Mouse (Mus musculus): ENCODE results near the gene Prkaca. TPM values are rescaled to one million over a fixed set of nuclear protein-coding genes. Genes with fewer than 3 reads are reported as not detected.

Prkaca gene
- polyA plus RNA-seq, 1 experiment: 57.8 TPM

DNA sequence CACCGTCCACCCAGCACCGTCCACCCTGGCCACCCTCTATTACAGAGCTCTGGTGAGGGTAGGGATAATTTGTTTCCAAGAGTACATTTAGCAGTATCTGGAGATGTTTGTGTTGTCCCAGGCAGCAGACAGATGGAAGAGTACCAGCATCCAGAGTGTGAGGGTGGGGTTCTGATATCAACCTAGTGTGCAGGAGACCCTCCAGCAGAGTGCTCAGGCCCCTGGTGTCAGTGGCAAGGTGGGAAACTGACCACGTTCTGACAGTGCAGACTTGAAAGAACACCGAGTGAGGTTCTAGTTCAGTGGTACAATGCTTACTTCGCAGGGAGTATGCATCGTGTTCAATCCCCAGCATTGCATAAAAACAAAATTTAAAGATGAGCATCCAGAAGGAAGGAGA is 1.1 kb upstream of the Prkaca start:
- Histone ChIP-seq H3K27me3 (ENCODE audit: control insufficient read depth, insufficient read depth, low read length) (no peaks in the 10 kb centered on the region), H3K27ac (ENCODE audit: control insufficient read depth, insufficient read depth, low read length) (no peak overlapping the region)
- 89% methylated on average over 6 of the region's 6 CpGs for WGBS

DNA sequence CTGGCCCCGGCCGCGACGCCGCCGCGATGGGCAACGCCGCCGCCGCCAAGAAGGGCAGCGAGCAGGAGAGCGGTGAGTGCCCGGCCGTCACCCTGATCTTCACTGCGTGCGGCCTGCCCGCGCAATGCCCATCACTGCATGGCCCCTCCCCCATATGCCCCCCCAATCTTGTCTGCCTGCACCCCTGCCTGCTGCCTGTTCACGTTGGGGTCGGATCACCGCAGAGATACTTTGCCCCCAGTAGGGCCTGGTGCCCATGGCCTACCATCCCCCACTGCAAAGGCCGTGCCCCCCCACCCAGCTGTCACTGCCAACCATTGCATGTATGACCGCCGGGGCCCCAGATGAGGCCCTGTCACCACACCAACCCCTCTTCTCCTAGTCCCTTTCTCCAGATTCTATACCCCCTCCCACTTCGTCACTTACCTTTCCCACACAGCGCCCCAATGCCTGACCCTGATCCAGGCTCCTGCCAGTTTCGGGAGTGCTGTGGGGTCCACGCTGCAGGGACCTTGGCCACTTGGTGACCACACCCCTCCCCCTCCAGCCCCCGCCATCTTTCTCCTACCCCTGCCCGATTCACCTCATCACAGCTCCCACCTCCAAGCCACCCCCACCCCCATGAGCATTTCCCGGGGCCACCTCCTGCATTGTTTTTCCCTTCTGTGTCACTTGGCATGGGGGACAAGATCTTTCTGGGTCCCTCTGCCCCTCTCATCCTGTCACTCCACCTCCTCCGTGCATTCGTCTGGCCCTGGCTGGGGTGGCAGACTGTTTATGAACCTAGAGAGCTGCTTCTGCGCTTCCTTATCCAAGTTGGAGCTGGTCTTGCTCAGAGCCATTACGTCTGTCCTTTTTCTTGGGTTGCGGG is 603 bp downstream of the Prkaca start:
- Histone ChIP-seq H3K27ac (ENCODE audit: control insufficient read depth, insufficient read depth, low read length) (no peak overlapping the region), H3K4me1 (replicated peaks; ENCODE audit: control insufficient read depth, insufficient read depth, low read length) (peaks cover 31% of the 10 kb centered on the region), H3K4me3 (ENCODE audit: control insufficient read depth, insufficient read depth, low read length) (peak overlapping the region; percentile 73), H3K27me3 (ENCODE audit: control insufficient read depth, insufficient read depth, low read length) (no peaks in the 10 kb centered on the region), H3K36me3 (ENCODE audit: control insufficient read depth, insufficient read depth, low read length) (no peaks in the 10 kb centered on the region)
- TF ChIP-seq CTCF (IDR thresholded peaks at IDR 0.05; ENCODE audit: borderline replicate concordance, control insufficient read depth, extremely low read depth, insufficient read depth, low read length, poor library complexity) (no peak), POLR2A (IDR thresholded peaks at IDR 0.05; ENCODE audit: control insufficient read depth, extremely low read depth, insufficient read depth, low read length, poor library complexity) (no peak)
- peak; percentile 37 for DNase-seq
- 11% methylated on average over 37 of the region's 37 CpGs for WGBS

More for the DNA sequence above, 1.1 kb upstream of the Prkaca start:
- no peak overlapping the region for H3K4me3 ChIP-seq (ENCODE audit: control insufficient read depth, insufficient read depth, low read length)
- peaks cover 16% of the 10 kb centered on the region for H3K36me3 ChIP-seq (ENCODE audit: control insufficient read depth, insufficient read depth, low read length)
- no peak for TF ChIP-seq CTCF (IDR thresholded peaks at IDR 0.05; ENCODE audit: borderline replicate concordance, control insufficient read depth, extremely low read depth, insufficient read depth, low read length, poor library complexity)
- no peak for TF ChIP-seq POLR2A (IDR thresholded peaks at IDR 0.05; ENCODE audit: control insufficient read depth, extremely low read depth, insufficient read depth, low read length, poor library complexity)
- DNase-seq: no peak
- H3K4me1 ChIP-seq (replicated peaks; ENCODE audit: control insufficient read depth, insufficient read depth, low read length): peaks cover 17% of the 10 kb centered on the region

DNA sequence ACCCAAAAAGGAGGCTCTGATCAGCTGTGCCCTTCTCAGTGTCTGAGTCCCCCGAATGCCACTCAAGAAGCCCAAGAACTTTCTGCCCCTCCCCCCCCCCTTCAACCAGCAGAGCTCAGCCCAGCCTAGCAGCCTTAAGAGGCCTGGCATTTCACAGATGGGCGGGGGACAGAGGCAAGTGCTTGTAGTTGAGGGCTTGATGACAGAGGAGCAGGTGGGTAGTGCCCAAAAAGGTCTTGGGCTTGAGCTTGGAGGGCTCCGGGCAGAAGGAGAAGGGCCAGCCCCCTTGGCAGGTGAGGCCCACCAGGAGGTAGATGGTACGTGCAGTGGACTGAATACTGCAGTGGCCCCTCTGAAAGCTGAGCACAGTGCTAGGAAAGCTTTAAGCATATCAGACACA is 1.7 kb downstream of the Prkaca start:
- Histone ChIP-seq H3K36me3 (ENCODE audit: control insufficient read depth, insufficient read depth, low read length) (no peaks in the 10 kb centered on the region), H3K27me3 (ENCODE audit: control insufficient read depth, insufficient read depth, low read length) (no peaks in the 10 kb centered on the region), H3K27ac (ENCODE audit: control insufficient read depth, insufficient read depth, low read length) (no peak overlapping the region), H3K4me1 (replicated peaks; ENCODE audit: control insufficient read depth, insufficient read depth, low read length) (peaks cover 31% of the 10 kb centered on the region), H3K4me3 (ENCODE audit: control insufficient read depth, insufficient read depth, low read length) (no peak overlapping the region)
- TF ChIP-seq POLR2A (IDR thresholded peaks at IDR 0.05; ENCODE audit: control insufficient read depth, extremely low read depth, insufficient read depth, low read length, poor library complexity) (no peak), CTCF (IDR thresholded peaks at IDR 0.05; ENCODE audit: borderline replicate concordance, control insufficient read depth, extremely low read depth, insufficient read depth, low read length, poor library complexity) (no peak)
- DNase-seq: no peak
- WGBS: 87% methylated on average over 4 of the region's 4 CpGs

DNA sequence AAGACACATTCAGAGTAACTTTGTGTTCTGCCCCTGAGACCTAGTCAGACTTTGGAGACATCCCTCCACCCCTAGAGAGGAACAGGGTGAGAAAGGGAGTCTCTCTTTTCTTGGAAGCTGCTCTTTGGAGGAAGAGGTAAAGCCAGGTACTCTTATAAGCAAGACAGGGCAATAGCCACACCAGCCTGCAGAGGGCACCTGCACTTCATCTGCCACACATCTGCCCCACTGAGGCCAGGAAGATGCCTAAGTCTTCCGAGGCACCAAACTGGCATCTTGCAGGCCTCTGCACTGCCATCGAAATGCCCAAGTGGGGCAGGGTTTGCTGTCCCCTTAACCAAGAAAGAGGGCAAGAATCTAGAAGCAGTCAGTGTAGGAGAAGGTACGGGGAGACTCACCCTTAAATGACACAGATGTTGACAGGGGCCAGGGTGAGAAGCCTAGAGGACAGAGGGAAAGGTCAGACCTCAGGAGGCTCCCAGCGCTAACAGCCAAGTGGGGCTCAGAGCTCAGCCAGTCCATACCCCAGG is 3.4 kb downstream of the Prkaca start:
- 75% methylated on average over 4 of the region's 4 CpGs for WGBS
- DNase-seq: peak; percentile 56
- Histone ChIP-seq H3K27me3 (ENCODE audit: control insufficient read depth, insufficient read depth, low read length) (no peaks in the 10 kb centered on the region), H3K27ac (ENCODE audit: control insufficient read depth, insufficient read depth, low read length) (no peak overlapping the region), H3K4me3 (ENCODE audit: control insufficient read depth, insufficient read depth, low read length) (no peak overlapping the region), H3K4me1 (replicated peaks; ENCODE audit: control insufficient read depth, insufficient read depth, low read length) (peaks cover 31% of the 10 kb centered on the region), H3K36me3 (ENCODE audit: control insufficient read depth, insufficient read depth, low read length) (no peaks in the 10 kb centered on the region)
- TF ChIP-seq CTCF (IDR thresholded peaks at IDR 0.05; ENCODE audit: borderline replicate concordance, control insufficient read depth, extremely low read depth, insufficient read depth, low read length, poor library complexity) (peak; percentile 45; the same call in 1 of the 2 replicates), POLR2A (IDR thresholded peaks at IDR 0.05; ENCODE audit: control insufficient read depth, extremely low read depth, insufficient read depth, low read length, poor library complexity) (no peak)

DNA sequence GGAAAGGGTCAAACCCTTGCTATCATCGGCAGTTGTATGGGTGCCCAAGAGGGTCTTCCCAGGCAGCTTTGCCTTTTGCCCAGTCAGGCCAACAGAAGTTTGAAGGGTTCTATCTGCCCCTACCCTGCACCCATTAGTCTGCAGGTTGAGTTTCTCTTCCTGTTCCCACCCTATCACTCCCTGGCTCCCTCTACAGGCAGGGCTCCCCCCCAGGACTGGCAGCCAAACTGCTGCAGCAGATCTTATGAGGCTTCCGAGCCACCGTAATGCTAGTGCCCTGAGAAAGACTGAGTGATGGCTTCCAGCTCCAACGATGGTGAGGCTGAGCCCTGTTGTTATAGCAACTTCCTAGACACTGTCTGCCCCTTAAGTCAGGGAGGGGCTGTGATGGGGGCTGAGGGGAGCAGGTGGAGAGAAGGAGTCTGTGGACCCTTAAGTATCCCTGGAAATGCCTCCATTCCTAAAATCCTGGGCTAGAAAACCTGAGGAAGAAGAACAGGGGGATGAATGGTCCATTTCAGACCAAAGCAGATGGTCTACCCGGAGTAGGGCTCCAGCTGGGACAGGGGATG is 4.1 kb downstream of the Prkaca start:
- Histone ChIP-seq H3K27me3 (ENCODE audit: control insufficient read depth, insufficient read depth, low read length) (no peaks in the 10 kb centered on the region), H3K4me3 (ENCODE audit: control insufficient read depth, insufficient read depth, low read length) (no peak overlapping the region), H3K27ac (ENCODE audit: control insufficient read depth, insufficient read depth, low read length) (no peak overlapping the region), H3K4me1 (replicated peaks; ENCODE audit: control insufficient read depth, insufficient read depth, low read length) (peaks cover 28% of the 10 kb centered on the region), H3K36me3 (ENCODE audit: control insufficient read depth, insufficient read depth, low read length) (no peaks in the 10 kb centered on the region)
- no peak for TF ChIP-seq POLR2A (IDR thresholded peaks at IDR 0.05; ENCODE audit: control insufficient read depth, extremely low read depth, insufficient read depth, low read length, poor library complexity)
- no peak for TF ChIP-seq CTCF (IDR thresholded peaks at IDR 0.05; ENCODE audit: borderline replicate concordance, control insufficient read depth, extremely low read depth, insufficient read depth, low read length, poor library complexity)
- WGBS: 94% methylated on average over 5 of the region's 5 CpGs
- DNase-seq: peak; percentile 20

DNA sequence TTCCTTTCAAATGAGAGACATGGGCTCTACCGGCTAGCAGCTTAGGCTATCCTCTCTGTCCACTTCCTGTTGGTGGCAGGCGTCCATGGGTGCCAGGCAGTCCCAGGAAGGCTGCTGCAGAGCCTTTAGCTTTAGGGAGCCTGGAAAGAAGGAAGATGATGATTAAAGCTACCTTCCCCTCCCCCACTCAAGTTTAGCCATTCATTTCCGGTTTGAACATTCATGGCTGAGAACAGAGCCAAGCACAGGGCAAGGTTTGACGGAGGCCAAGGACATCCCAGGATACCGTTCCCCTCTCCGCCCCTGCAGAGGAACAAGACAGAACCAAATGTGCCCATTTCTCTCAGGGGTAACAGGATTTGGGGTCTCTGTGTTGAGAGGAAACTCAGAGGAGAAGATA is 4.9 kb downstream of the Prkaca start:
- 65% methylated on average over 6 of the region's 6 CpGs for WGBS
- no peaks in the 10 kb centered on the region for H3K36me3 ChIP-seq (ENCODE audit: control insufficient read depth, insufficient read depth, low read length)
- H3K4me1 ChIP-seq (replicated peaks; ENCODE audit: control insufficient read depth, insufficient read depth, low read length): peaks cover 25% of the 10 kb centered on the region
- H3K4me3 ChIP-seq (ENCODE audit: control insufficient read depth, insufficient read depth, low read length): no peak overlapping the region
- no peak overlapping the region for H3K27ac ChIP-seq (ENCODE audit: control insufficient read depth, insufficient read depth, low read length)
- no peaks in the 10 kb centered on the region for H3K27me3 ChIP-seq (ENCODE audit: control insufficient read depth, insufficient read depth, low read length)
- DNase-seq: no peak
- TF ChIP-seq CTCF (IDR thresholded peaks at IDR 0.05; ENCODE audit: borderline replicate concordance, control insufficient read depth, extremely low read depth, insufficient read depth, low read length, poor library complexity) (no peak), POLR2A (IDR thresholded peaks at IDR 0.05; ENCODE audit: control insufficient read depth, extremely low read depth, insufficient read depth, low read length, poor library complexity) (no peak)

Data from thymus, adult 2 months (tissue).